Mouse (Mus musculus) liver, adult 2 months (tissue): Measurements from ENCODE around the gene Epc2. TPM values are rescaled to one million over a fixed set of nuclear protein-coding genes. Genes with fewer than 3 reads are reported as not detected.

ENCODE experiments used
- DNase-seq: peaks from one replicate; pipeline ENCODE4 v3.0.0-alpha.2; 2011; ENCODE audit warnings: low read depth, low spot score; ENCODE audit errors: extremely low read depth
- H3K27ac ChIP-seq: fragments of 200-500 bp; replicated peaks from 2 replicates; pipeline ENCODE4 v1.5.1; 2012; ENCODE audit warnings: low read depth, mild to moderate bottlenecking, control low read depth, inconsistent platforms, low read length; ENCODE audit not compliant: insufficient read depth
- H3K27me3 ChIP-seq: fragments of 200-500 bp; 2 replicates; pipeline ENCODE4 v1.6.1; 2012; ENCODE audit warnings: mild to moderate bottlenecking, moderate library complexity, low read length, inconsistent platforms; ENCODE audit not compliant: control insufficient read depth, insufficient read depth
- H3K36me3 ChIP-seq: fragments of 200-500 bp; 2 replicates; pipeline ENCODE4 v1.6.1; 2012; ENCODE audit warnings: low read length, inconsistent platforms; ENCODE audit not compliant: control insufficient read depth, insufficient read depth
- H3K4me1 ChIP-seq: fragments of 200-500 bp; 2 replicates; pipeline ENCODE4 v1.6.1; 2011; ENCODE audit warnings: low read length; ENCODE audit not compliant: control insufficient read depth, insufficient read depth
- H3K4me3 ChIP-seq: fragments of 200-500 bp; 2 replicates; pipeline ENCODE4 v1.5.1; 2011; ENCODE audit warnings: low read depth, mild to moderate bottlenecking, control low read depth, low read length, moderate library complexity; ENCODE audit not compliant: insufficient read depth
- H3K79me2 ChIP-seq: fragments of 200-500 bp; 2 replicates; pipeline ENCODE4 v1.6.1; 2012; ENCODE audit warnings: inconsistent platforms, mild to moderate bottlenecking, low read length, moderate library complexity; ENCODE audit not compliant: control insufficient read depth, insufficient read depth
- H3K9ac ChIP-seq: fragments of 200-500 bp; 2 replicates; pipeline ENCODE4 v1.6.1; 2012; ENCODE audit warnings: low read depth, mild to moderate bottlenecking, control low read depth, inconsistent platforms, low read length
- CTCF ChIP-seq: fragments of 200-500 bp; IDR thresholded peaks from 2 replicates; pipeline ENCODE4 v1.5.1; 2011; ENCODE audit warnings: low read depth, low read length, control low read depth
- POLR2A ChIP-seq: fragments of 200-500 bp; IDR thresholded peaks from 2 replicates; pipeline ENCODE4 v1.6.1; 2011; ENCODE audit warnings: low read length, control low read depth; ENCODE audit not compliant: insufficient read depth; ENCODE audit errors: extremely low read depth
- whole genome bisulfite sequencing: fragments of 180-500 bp; shearing (Covaris S2); methylation state at CpG from one replicate; pipeline ENCODE4 v1.1.7; 2018; 5-methylcytosine and 5-hydroxymethylcytosine counted together
- polyA plus RNA-seq: library from polyadenylated mRNA; depleted of rRNA; stranded (reverse); fragments of >200 nt; gene quantifications from 2 replicates; pipeline ENCODE4 v1.2.3, GENCODE M21; 2012
- total RNA-seq: library from RNA; depleted of rRNA; stranded (reverse); fragments of >200 nt; gene quantifications from 2 replicates; pipeline ENCODE4 v1.2.3, GENCODE M21; 2014

Epc2 gene
- total and polyA plus RNA-seq, 2 experiments = 2.5 to 14.1 TPM

- H3K36me3 ChIP-seq = no peaks in the 10 kb centered on the region
- TF ChIP-seq CTCF = peak; percentile 14; the same call in 1 of the 2 replicates
- TF ChIP-seq POLR2A = no peak
- 78% methylated on average over 2 of the region's 2 CpGs for WGBS
- no peaks in the 10 kb centered on the region for H3K27me3 ChIP-seq
- no peak overlapping the region for H3K27ac ChIP-seq
- H3K79me2 ChIP-seq = no peaks in the 10 kb centered on the region
- no peak overlapping the region for H3K4me3 ChIP-seq
- H3K4me1 ChIP-seq = peaks cover 3% of the 10 kb centered on the region; the same call in 1 of the 2 replicates
- no peak for DNase-seq
- no peak overlapping the region for H3K9ac ChIP-seq
These were observed 5.0 kb upstream of the Epc2 start for GRCm38 (mm10) chr2:49446238-49446637.

- Histone ChIP-seq H3K79me2 (no peaks in the 10 kb centered on the region), H3K9ac (no peak overlapping the region), H3K36me3 (no peaks in the 10 kb centered on the region), H3K27ac (no peak overlapping the region), H3K4me1 (peaks cover 3% of the 10 kb centered on the region; the same call in 1 of the 2 replicates), H3K4me3 (no peak overlapping the region), H3K27me3 (no peaks in the 10 kb centered on the region)
- peak; percentile 28 for DNase-seq
- TF ChIP-seq CTCF = 0 out of 2 replicates have a peak, but pooled peaks have one; percentile 15
- no peak for TF ChIP-seq POLR2A
- WGBS = 71% methylated on average over 8 of the region's 8 CpGs
These were observed 3.5 kb upstream of the Epc2 start for GRCm38 (mm10) chr2:49447586-49448475.

- Histone ChIP-seq H3K9ac (peak overlapping the region; percentile 96; the same call in 1 of the 2 replicates), H3K36me3 (no peaks in the 10 kb centered on the region), H3K4me1 (peaks cover 5% of the 10 kb centered on the region; the same call in 1 of the 2 replicates), H3K27me3 (no peaks in the 10 kb centered on the region), H3K27ac (no peak overlapping the region), H3K79me2 (peaks cover 3% of the 10 kb centered on the region; the same call in 1 of the 2 replicates), H3K4me3 (peak overlapping the region; percentile 99)
- 19% methylated on average over 4 of the region's 4 CpGs for WGBS
- DNase-seq = no peak
- TF ChIP-seq POLR2A (no peak), CTCF (no peak)
These were observed 819 bp upstream of the Epc2 start for GRCm38 (mm10) chr2:49450467-49450866.

GRCm38 (mm10) chr2:49451637-49452211, 438 bp downstream of the Epc2 start:
- 2% methylated on average over 55 of the region's 64 CpGs for WGBS
- Histone ChIP-seq H3K4me1 (peaks cover 5% of the 10 kb centered on the region; the same call in 1 of the 2 replicates), H3K27ac (peak overlapping the region; percentile 99), H3K36me3 (no peaks in the 10 kb centered on the region), H3K79me2 (peaks cover 9% of the 10 kb centered on the region; the same call in 1 of the 2 replicates), H3K9ac (peak overlapping the region; percentile 99), H3K4me3 (peak overlapping the region; percentile 99), H3K27me3 (no peaks in the 10 kb centered on the region)
- peak; percentile 73 for DNase-seq
- TF ChIP-seq CTCF (0 out of 2 replicates have a peak, but pooled peaks have one; percentile 18), POLR2A (no peak)

DNA sequence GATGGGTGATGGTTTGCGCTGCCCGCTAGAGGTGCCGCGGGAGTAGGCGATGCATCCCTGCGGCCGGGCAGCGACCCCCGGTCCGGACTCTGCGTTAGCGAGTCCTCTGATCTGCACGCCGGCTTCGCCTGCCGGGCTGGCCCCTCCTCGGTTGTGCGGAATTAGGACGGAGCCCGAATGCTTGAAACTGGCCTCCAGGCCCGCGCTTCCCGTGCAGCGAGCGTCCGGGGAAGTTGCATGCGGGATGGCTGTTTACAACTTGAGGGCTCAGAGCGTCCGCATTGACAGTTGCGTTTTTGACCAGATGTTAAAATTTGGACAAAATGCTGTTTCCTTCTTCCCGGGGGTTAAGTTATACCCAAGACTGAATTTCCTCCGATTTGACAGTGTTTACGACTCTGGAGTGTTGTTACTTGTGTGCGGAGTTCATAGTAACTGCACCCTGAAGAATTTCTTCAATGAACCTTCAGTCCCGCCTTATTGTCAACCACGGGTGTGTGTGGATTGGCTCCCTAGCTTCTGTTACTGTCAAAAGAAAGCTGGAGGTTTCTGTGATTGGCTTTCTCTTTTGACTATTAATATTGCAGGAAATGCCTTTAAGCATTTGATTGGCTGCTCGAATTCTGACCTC, 1.3 kb downstream of the Epc2 start:
- under 1% methylated on average over 37 of the region's 37 CpGs for WGBS
- Histone ChIP-seq H3K9ac (peak overlapping the region; percentile 66), H3K27ac (peak overlapping the region; percentile 58), H3K4me1 (peaks cover 5% of the 10 kb centered on the region; the same call in 1 of the 2 replicates), H3K36me3 (no peaks in the 10 kb centered on the region), H3K79me2 (peaks cover 10% of the 10 kb centered on the region; the same call in 1 of the 2 replicates), H3K27me3 (no peaks in the 10 kb centered on the region), H3K4me3 (peak overlapping the region; percentile 99)
- DNase-seq = peak; percentile 93
- no peak for TF ChIP-seq CTCF
- TF ChIP-seq POLR2A = no peak
